Mouse (Mus musculus) liver, embryonic 14.5 days (tissue): ENCODE data around the gene Pcp4.

Source experiments
- CTCF ChIP-seq: IDR thresholded peaks from 2 replicates; pipeline ENCODE4 v1.5.1; 2016; ENCODE audit warnings: antibody characterized with exemption, low read depth, control low read depth
- EP300 ChIP-seq: IDR thresholded peaks from 2 replicates; pipeline ENCODE4 v1.6.1; 2016; ENCODE audit warnings: antibody characterized with exemption, low read depth

- TF ChIP-seq EP300: no peak
- TF ChIP-seq CTCF: no peak
These were observed 13.3 kb upstream of the Pcp4 start for GRCm38 (mm10) chr16:96454086-96454485.
